Mouse (Mus musculus) G1E (cell line): ENCODE results near the gene Cysrt1.

Experiments
- CTCF ChIP-seq: IDR thresholded peaks from 2 replicates; pipeline ENCODE4 v1.5.1; 2012; ENCODE audit warnings: low read depth, low read length, inconsistent platforms, mixed read lengths
- GATA1 ChIP-seq: IDR thresholded peaks from 2 replicates; pipeline ENCODE4 v1.6.1; 2012; ENCODE audit warnings: borderline replicate concordance, low read length, inconsistent platforms, mixed read lengths
- GATA2 ChIP-seq: IDR thresholded peaks from 2 replicates; pipeline ENCODE4 v1.6.1; 2012; ENCODE audit warnings: low read depth, low read length, inconsistent platforms, borderline replicate concordance
- POLR2AphosphoS5 ChIP-seq: IDR thresholded peaks from 2 replicates; pipeline ENCODE4 v1.6.1; 2012; ENCODE audit warnings: low read depth, low read length, inconsistent platforms; ENCODE audit not compliant: insufficient replicate concordance

DNA sequence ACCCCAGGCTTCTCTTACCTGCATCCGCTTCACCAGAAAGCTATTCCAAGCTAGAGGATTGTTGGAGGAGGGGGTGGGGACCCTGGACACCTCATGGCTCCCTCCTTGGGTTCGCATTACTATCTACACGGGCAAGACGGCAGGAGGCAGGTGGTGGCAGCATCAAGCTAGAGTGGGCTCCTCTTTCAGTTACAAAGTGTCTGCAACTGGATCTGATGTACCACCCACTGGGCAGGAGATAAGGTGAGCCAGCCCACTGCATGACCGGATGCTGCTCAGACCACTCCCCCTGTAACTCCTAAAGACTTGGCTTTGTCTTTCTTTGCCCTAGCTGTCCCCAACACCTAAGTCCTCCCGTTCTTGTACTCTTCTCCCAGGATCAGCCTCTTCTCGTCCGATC lies 5.6 kb downstream of the Cysrt1 start, which contains the start of gene Rnf224:
- TF ChIP-seq CTCF = no peak
- TF ChIP-seq GATA2 = no peak
- TF ChIP-seq GATA1 = no peak
- TF ChIP-seq POLR2AphosphoS5 = no peak
